In the genomic region with DNA sequence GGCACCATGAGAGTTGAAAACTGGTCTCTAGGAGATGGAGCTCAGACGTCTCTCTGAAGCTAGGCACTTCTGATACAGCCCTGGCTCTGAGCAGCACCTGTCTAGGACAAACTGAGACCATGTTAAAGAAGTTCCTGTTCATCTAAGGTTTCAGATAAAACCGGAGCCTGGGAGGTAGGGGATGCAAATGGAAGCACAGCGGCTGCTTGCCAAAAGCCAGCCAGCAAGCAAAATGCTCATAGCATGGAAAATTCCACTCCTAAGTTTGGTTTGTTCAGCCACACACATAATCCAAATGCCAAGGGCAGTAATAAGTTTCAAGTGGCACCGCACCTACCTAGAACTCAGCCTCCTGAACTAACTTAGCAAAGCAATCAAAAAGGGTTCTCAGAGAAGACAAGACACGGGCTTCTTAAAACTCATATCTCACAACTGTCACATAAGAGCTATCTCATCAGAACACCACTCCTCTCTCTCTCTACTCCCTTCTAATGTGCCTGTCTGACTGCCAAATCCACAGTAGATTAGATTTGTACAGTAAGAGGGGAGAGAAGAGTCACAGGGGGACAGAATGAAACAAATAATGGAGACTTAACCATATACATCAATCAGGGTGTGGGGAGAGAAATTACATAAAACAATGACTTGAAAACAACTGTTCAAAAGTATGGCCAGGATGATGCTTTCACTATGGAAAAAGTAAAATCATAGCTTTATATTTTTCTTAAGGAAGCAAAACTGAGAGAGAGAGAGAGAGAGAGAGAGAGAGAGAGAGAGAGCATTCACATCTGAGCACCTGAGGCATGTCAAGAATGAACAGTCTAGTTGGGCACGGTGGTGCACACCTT, we compare ENCODE assay signal across 15 mouse cellular contexts. TPM values are rescaled to one million over a fixed set of nuclear protein-coding genes. Genes with fewer than 3 reads are reported as not detected.
DNase-seq lines count a peak whose midpoint lies in the region; ATAC-seq and TF ChIP-seq lines count a peak whose summit lies in the region.
"Had no signal": no experiment of that assay in that cellular context is flagged by ENCODE, and none has a peak within 500 bp of the region (broad histone marks: within the 10 kb centered on the region; RNA-seq: fewer than 3 reads in every experiment).

No protein-coding gene starts in this region.

- ATAC-seq in erythroblast, adult 5-6 weeks (replicated peaks; ENCODE audit: low FRiP score, poor library complexity, severe bottlenecking), result 0 out of 2 replicates have a peak, but pooled peaks have one; percentile 36
- no peak for ATAC-seq in lung, embryonic 14.5 days (ENCODE audit: insufficient read depth)
- ATAC-seq: intestine, embryonic 16.5 days had no signal

- no peak for TF ChIP-seq POLR2A in testis, adult 2 months (IDR thresholded peaks at IDR 0.05; ENCODE audit: control insufficient read depth, low read depth, low read length)

- no peak for DNase-seq in testis, postnatal 14 days (ENCODE audit: low spot score)
- DNase-seq in lung, embryonic 14.5 days, result peak; percentile 34
- DNase-seq in frontal cortex, adult 2 months (ENCODE audit: extremely low spot score in 1 of 2, low spot score in 1 of 2), result no peak
- no peak for DNase-seq in embryo, embryonic 9.5 days (ENCODE audit: extremely low spot score)
- no peak for DNase-seq in Muller cell, postnatal 12 days (ENCODE audit: inconsistent ontology term)
- DNase-seq: cerebellum, adult 11 months; heart, adult 11 months; left cerebral cortex, postnatal 4 days; midbrain, embryonic 14.5 days; thymus, postnatal 36 days had no signal

- no peak for TF ChIP-seq CTCF in testis, adult 2 months (IDR thresholded peaks at IDR 0.05; ENCODE audit: control insufficient read depth, insufficient read depth, insufficient replicate concordance, low read depth, low read length)
- no peak for TF ChIP-seq CTCF in lung, embryonic 14.5 days (IDR thresholded peaks at IDR 0.05; ENCODE audit: low read depth)

- peaks cover 3% of the 10 kb centered on the region; the same call in 1 of the 2 replicates for H3K4me1 ChIP-seq in testis, adult 2 months (ENCODE audit: control insufficient read depth, insufficient read depth, low read length)
- no peaks in the 10 kb centered on the region for H3K4me1 ChIP-seq in lung, embryonic 14.5 days (ENCODE audit: insufficient read depth)

- WGBS in lung, embryonic 14.5 days, result 52% methylated on average over 6 of the region's 6 CpGs

- H3K27me3 ChIP-seq in testis, adult 2 months (ENCODE audit: control insufficient read depth, insufficient read depth, low read length), result no peaks in the 10 kb centered on the region
- H3K27me3 ChIP-seq in lung, embryonic 14.5 days (ENCODE audit: insufficient read depth, low read length), result no peaks in the 10 kb centered on the region
- H3K27me3 ChIP-seq: heart, embryonic 15.5 days; hindbrain, embryonic 12.5 days had no signal

- no peaks in the 10 kb centered on the region for H3K36me3 ChIP-seq in testis, adult 2 months (ENCODE audit: control insufficient read depth, insufficient read depth, low read length)
- no peaks in the 10 kb centered on the region for H3K36me3 ChIP-seq in lung, embryonic 14.5 days (ENCODE audit: insufficient read depth)
- H3K36me3 ChIP-seq: heart, embryonic 15.5 days; hindbrain, embryonic 12.5 days had no signal

- H3K4me2 ChIP-seq in lung, embryonic 14.5 days, result no peak overlapping the region
- H3K4me2 ChIP-seq: heart, embryonic 15.5 days; hindbrain, embryonic 12.5 days had no signal

- no peaks in the 10 kb centered on the region for H3K9me3 ChIP-seq in lung, embryonic 14.5 days (ENCODE audit: low read depth, low read length)
- H3K9me3 ChIP-seq: heart, embryonic 15.5 days; hindbrain, embryonic 12.5 days had no signal

- H3K4me3 ChIP-seq in testis, adult 2 months (ENCODE audit: control insufficient read depth, low read depth, low read length), result no peak overlapping the region
- no peak overlapping the region for H3K4me3 ChIP-seq in lung, embryonic 14.5 days (ENCODE audit: low read depth, low read length)
- H3K4me3 ChIP-seq: heart, embryonic 15.5 days; hindbrain, embryonic 12.5 days had no signal

- no peak overlapping the region; the same call in 1 of the 2 replicates for H3K9ac ChIP-seq in lung, embryonic 14.5 days
- H3K9ac ChIP-seq: heart, embryonic 15.5 days; hindbrain, embryonic 12.5 days had no signal

- H3K27ac ChIP-seq in testis, adult 2 months (ENCODE audit: control insufficient read depth, insufficient read depth, low read depth, low read length), result peak overlapping the region; percentile 42; the same call in 1 of the 2 replicates
- no peak overlapping the region for H3K27ac ChIP-seq in lung, embryonic 14.5 days (ENCODE audit: low read depth)
- H3K27ac ChIP-seq: heart, embryonic 15.5 days; hindbrain, embryonic 12.5 days had no signal

RNA-seq across cellular contexts. Expression of gene Myo1d, which starts 13.1 kb away (rescaled TPM):
- polyA plus RNA-seq in testis, adult 2 months (2012; rRNA removed), result 4.4 and 4.6 TPM in 2 replicates
- total RNA-seq in erythroblast, adult 5-6 weeks (2015; ENCODE audit: low replicate concordance), result 64.4 and 69.2 TPM in 2 replicates
- 74.5 and 89.8 TPM in 2 replicates for total RNA-seq in erythroblast, adult 5-6 weeks (2017; ENCODE audit: low replicate concordance)
- 16.1 and 17.2 TPM in 2 replicates for polyA plus RNA-seq in lung, embryonic 14.5 days (2014; fragmentation: Nextera tagmentation; extraction: Ambion mirVana)
- polyA plus RNA-seq in frontal cortex, adult 2 months (2012; rRNA removed), result 6.2 and 7.2 TPM in 2 replicates

RNA-seq across cellular contexts. Expression of gene Tmem98, which starts 43.3 kb away (rescaled TPM):
- polyA plus RNA-seq in testis, adult 2 months (2012; rRNA removed), result 4.3 and 4.5 TPM in 2 replicates
- total RNA-seq in erythroblast, adult 5-6 weeks (2015; ENCODE audit: low replicate concordance), result not detected in 2 replicates
- total RNA-seq in erythroblast, adult 5-6 weeks (2017; ENCODE audit: low replicate concordance), result not detected in 2 replicates
- polyA plus RNA-seq in lung, embryonic 14.5 days (2014; fragmentation: Nextera tagmentation; extraction: Ambion mirVana), result 127 and 132 TPM in 2 replicates
- 15.5 and 18.4 TPM in 2 replicates for polyA plus RNA-seq in frontal cortex, adult 2 months (2012; rRNA removed)
